Mouse (Mus musculus): ENCODE measurements around the gene Gm14743. TPM values are rescaled to one million over a fixed set of nuclear protein-coding genes. Genes with fewer than 3 reads are reported as not detected.

Gene Gm14743
- polyA plus RNA-seq (2015; fragmentation: Nextera tagmentation; extraction: Ambion mirVana) = not detected in 2 replicates

DNA sequence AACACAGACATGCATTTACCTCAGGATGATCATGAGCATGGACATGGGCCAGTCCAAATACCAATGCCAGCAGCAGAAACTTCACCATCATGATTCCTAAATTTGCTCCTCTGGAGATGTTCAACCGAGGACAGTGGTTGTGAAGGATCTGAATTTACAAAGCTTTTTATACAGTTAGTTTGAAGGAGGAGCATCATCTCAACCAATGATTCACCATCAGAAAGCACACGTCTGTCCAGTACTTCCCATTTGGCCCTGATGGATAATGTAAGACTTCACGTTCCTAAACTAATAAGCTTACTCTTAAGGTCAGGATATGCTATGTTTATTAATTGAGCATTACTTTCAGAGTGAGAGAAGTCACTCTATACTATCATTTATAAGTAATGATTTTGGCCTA is at the start of gene Gm14743:
Gene Gm14743 (minus strand): TSS at position 101 of the 400 bp plus-strand sequence.

Other genes starting within 250 kb of the Gm14743 start
- not detected in 2 replicates for gene Obp1a, start 154.5 kb downstream of the Gm14743 start, polyA plus RNA-seq (2015; fragmentation: Nextera tagmentation; extraction: Ambion mirVana)
- not detected in 2 replicates for gene Gm5938, start 120.5 kb downstream of the Gm14743 start, polyA plus RNA-seq (2015; fragmentation: Nextera tagmentation; extraction: Ambion mirVana)
- gene Obp1b, start 59.1 kb downstream of the Gm14743 start, polyA plus RNA-seq (2015; fragmentation: Nextera tagmentation; extraction: Ambion mirVana) = not detected in 2 replicates
- gene 4930480E11Rik, start 123.7 kb upstream of the Gm14743 start, polyA plus RNA-seq (2015; fragmentation: Nextera tagmentation; extraction: Ambion mirVana) = not detected in 2 replicates

Measured in neural tube, postnatal 0 days (tissue).